Mouse (Mus musculus): ENCODE results near the gene Olfr672. TPM values are rescaled to one million over a fixed set of nuclear protein-coding genes. Genes with fewer than 3 reads are reported as not detected.
"Not testable (repeated sequence)": the region's sequence is repeated elsewhere in the genome, so short reads cannot be mapped to it uniquely, and the experiment has no call there.

Olfr672 gene
- polyA plus RNA-seq (2012; rRNA removed) (not detected in 2 replicates), polyA plus RNA-seq (2014; fragmentation: Nextera tagmentation; extraction: Ambion mirVana) (not detected in 2 replicates)

DNA sequence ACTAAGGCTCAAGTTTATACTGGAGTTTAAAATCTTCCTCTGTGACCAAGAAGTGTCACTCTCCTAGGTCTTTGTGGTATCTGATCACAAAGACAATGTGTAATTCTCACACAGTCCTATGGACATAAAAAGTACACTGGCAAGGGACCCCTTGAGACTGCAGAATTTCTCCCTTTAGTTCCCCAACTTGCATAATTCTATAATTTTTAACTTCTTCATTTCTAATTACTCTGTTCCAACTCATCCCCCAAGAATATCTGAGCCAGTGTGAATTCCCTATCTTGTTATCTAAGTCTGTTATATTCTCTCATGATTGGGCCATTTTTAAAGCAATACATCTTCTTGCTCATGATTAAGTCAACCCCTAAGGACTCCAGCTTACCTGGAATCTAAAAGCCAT is at the start of gene Olfr672:
Olfr672 (minus strand) TSS at position 101 of the 400 bp plus-strand sequence.
- H3K27ac ChIP-seq (replicated peaks; ENCODE audit: low read depth, low read length): no peak within 1 kb of the TSS
- H3K4me2 ChIP-seq (replicated peaks; ENCODE audit: low read depth, low read length, severe bottlenecking): no peak within 1 kb of the TSS
- H3K27me3 ChIP-seq (ENCODE audit: control insufficient read depth, insufficient read depth, low read length): no peaks in the 10 kb centered on the region
- DNase-seq (ENCODE audit: low spot score): no peak
- no peaks in the 10 kb centered on the region for H3K36me3 ChIP-seq (ENCODE audit: control insufficient read depth, insufficient read depth, low read length)
- no peak for TF ChIP-seq POLR2A (IDR thresholded peaks at IDR 0.05; ENCODE audit: borderline replicate concordance, extremely low read depth, insufficient read depth, insufficient read length)
- ATAC-seq (ENCODE audit: low FRiP score, low read depth): no peak
- H3K4me1 ChIP-seq (ENCODE audit: control insufficient read depth, insufficient read depth, low read length): no peaks in the 10 kb centered on the region
- H3K9me3 ChIP-seq (ENCODE audit: control insufficient read depth, low read length): no peaks in the 10 kb centered on the region
- no peak within 1 kb of the TSS for H3K4me3 ChIP-seq (replicated peaks; ENCODE audit: low read length)
- no peak within 1 kb of the TSS for H3K9ac ChIP-seq (ENCODE audit: low read depth, low read length, severe bottlenecking)

DNA sequence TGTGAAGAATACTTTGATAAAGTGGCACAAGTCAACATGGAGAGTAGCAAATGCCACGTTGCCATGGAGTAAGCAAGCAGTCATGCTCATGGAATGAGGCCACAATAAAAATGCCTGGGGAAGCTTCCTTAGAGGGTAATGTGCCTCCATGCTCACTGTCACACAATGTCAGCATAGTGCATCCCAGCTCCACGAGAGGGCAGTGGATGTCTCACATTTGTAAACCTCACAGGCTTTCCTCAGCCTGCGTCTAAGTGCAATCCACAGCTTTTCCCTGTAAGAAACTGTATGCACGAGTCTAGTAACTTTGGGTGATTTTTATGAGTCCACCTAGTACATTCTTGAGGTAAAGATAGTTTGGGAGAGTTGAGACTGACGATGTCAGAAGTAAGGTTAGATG is 32.0 kb upstream of the Olfr672 start:
- WGBS: 51% methylated on average over 5 of the region's 5 CpGs
- not testable (repeated sequence) for DNase-seq (ENCODE audit: low spot score)

DNA sequence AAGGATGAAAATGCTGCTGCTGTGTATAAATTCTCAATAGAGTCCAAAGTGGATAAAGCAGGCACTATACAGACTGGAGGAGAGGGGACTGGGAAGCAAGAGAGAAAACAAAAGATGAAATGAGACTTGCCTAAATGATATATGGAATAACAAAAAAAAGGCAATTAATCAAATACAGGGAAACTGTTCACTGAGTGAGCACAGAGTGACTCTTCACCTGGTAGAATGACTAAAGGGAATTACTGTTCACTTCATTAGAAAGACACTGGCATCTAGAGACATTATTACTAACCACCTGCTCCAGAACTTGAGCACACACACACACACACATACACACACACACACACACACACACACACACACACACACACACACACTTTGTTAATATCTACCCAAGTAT is 30.6 kb upstream of the Olfr672 start, which contains the start of gene Olfr676:
Olfr676 (plus strand) TSS at position 301 of the 400 bp plus-strand sequence.
- H3K9me3 ChIP-seq (ENCODE audit: control insufficient read depth, low read length): no peaks in the 10 kb centered on the region
- no peak for TF ChIP-seq POLR2A (IDR thresholded peaks at IDR 0.05; ENCODE audit: borderline replicate concordance, extremely low read depth, insufficient read depth, insufficient read length)
- H3K4me3 ChIP-seq (replicated peaks; ENCODE audit: low read length): no peak within 1 kb of the TSS
- ATAC-seq (ENCODE audit: low FRiP score, low read depth) (no peak), DNase-seq (ENCODE audit: low spot score) (no peak)
- no peaks in the 10 kb centered on the region for H3K36me3 ChIP-seq (ENCODE audit: control insufficient read depth, insufficient read depth, low read length)
- no peak within 1 kb of the TSS for H3K27ac ChIP-seq (replicated peaks; ENCODE audit: low read depth, low read length)
- no peak within 1 kb of the TSS for H3K9ac ChIP-seq (ENCODE audit: low read depth, low read length, severe bottlenecking)
- H3K4me2 ChIP-seq (replicated peaks; ENCODE audit: low read depth, low read length, severe bottlenecking): no peak within 1 kb of the TSS
- no peaks in the 10 kb centered on the region for H3K4me1 ChIP-seq (ENCODE audit: control insufficient read depth, insufficient read depth, low read length)
- H3K27me3 ChIP-seq (ENCODE audit: control insufficient read depth, insufficient read depth, low read length): no peaks in the 10 kb centered on the region

More for the DNA sequence above, 32.0 kb upstream of the Olfr672 start:
- not testable (repeated sequence) for H3K27ac ChIP-seq (replicated peaks; ENCODE audit: low read depth, low read length); H3K9me3 ChIP-seq (ENCODE audit: control insufficient read depth, low read length); H3K4me2 ChIP-seq (replicated peaks; ENCODE audit: low read depth, low read length, severe bottlenecking); H3K4me1 ChIP-seq (ENCODE audit: control insufficient read depth, insufficient read depth, low read length); ATAC-seq (ENCODE audit: low FRiP score, low read depth); H3K36me3 ChIP-seq (ENCODE audit: control insufficient read depth, insufficient read depth, low read length); H3K27me3 ChIP-seq (ENCODE audit: control insufficient read depth, insufficient read depth, low read length); H3K9ac ChIP-seq (ENCODE audit: low read depth, low read length, severe bottlenecking); H3K4me3 ChIP-seq (replicated peaks; ENCODE audit: low read length)

DNA sequence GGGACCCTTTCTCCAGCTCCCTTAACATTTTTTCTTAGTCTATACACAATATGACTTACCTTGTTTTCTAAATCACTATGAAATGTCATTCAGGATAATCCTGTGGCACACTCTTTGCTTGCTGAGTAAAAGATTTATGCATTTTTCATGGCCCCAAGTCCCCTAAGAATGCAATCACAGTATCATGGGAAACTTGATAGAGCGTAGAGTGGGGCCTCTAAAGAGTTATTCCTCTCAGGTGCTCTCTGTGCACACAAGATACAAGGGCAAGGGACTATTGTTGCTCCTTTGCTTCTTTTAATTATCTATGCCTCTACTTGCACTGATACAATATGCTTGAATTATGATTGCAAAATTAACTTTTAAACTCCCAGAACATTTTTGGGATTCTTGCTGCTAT is 26.5 kb upstream of the Olfr672 start, which contains the start of gene Olfr675:
Olfr675 (minus strand) TSS at position 101 of the 400 bp plus-strand sequence.
- Histone ChIP-seq H3K27ac (replicated peaks; ENCODE audit: low read depth, low read length) (no peak within 1 kb of the TSS), H3K27me3 (ENCODE audit: control insufficient read depth, insufficient read depth, low read length) (no peaks in the 10 kb centered on the region), H3K36me3 (ENCODE audit: control insufficient read depth, insufficient read depth, low read length) (no peaks in the 10 kb centered on the region), H3K9me3 (ENCODE audit: control insufficient read depth, low read length) (no peaks in the 10 kb centered on the region), H3K4me3 (replicated peaks; ENCODE audit: low read length) (no peak within 1 kb of the TSS), H3K4me1 (ENCODE audit: control insufficient read depth, insufficient read depth, low read length) (no peaks in the 10 kb centered on the region), H3K9ac (ENCODE audit: low read depth, low read length, severe bottlenecking) (no peak within 1 kb of the TSS), H3K4me2 (replicated peaks; ENCODE audit: low read depth, low read length, severe bottlenecking) (no peak within 1 kb of the TSS)
- no peak for TF ChIP-seq POLR2A (IDR thresholded peaks at IDR 0.05; ENCODE audit: borderline replicate concordance, extremely low read depth, insufficient read depth, insufficient read length)
- 68% methylated on average over 1 of the region's 1 CpGs for WGBS
- ATAC-seq (ENCODE audit: low FRiP score, low read depth) (no peak), DNase-seq (ENCODE audit: low spot score) (no peak)

DNA sequence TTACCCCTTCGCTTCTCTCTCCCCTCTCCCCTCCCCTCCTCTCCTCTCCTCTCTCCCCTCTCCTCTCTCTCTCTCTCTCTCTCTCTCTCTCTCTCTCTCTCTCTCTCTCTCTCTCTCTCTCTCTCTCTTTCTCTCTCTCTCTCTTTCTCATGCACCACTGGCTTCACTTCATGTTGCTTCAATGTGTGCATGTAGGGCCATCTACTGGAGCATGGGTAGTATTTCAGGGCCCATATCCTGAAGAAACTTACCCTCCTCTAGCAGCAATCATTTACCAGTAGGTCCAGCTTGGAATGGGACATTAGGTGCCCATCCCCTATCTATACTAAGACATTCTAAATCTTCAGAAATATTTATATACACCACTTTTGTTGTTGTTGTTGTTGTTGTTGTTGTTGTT is 20.7 kb upstream of the Olfr672 start:
- ATAC-seq (ENCODE audit: low FRiP score, low read depth): no peak
- Histone ChIP-seq H3K27me3 (ENCODE audit: control insufficient read depth, insufficient read depth, low read length) (no peaks in the 10 kb centered on the region), H3K4me2 (replicated peaks; ENCODE audit: low read depth, low read length, severe bottlenecking) (no peak overlapping the region), H3K9ac (ENCODE audit: low read depth, low read length, severe bottlenecking) (no peak overlapping the region), H3K4me1 (ENCODE audit: control insufficient read depth, insufficient read depth, low read length) (no peaks in the 10 kb centered on the region), H3K9me3 (ENCODE audit: control insufficient read depth, low read length) (no peaks in the 10 kb centered on the region), H3K4me3 (replicated peaks; ENCODE audit: low read length) (no peak overlapping the region), H3K36me3 (ENCODE audit: control insufficient read depth, insufficient read depth, low read length) (no peaks in the 10 kb centered on the region), H3K27ac (replicated peaks; ENCODE audit: low read depth, low read length) (no peak overlapping the region)
- DNase-seq (ENCODE audit: low spot score): no peak
- WGBS: 86% methylated on average over 1 of the region's 1 CpGs
- TF ChIP-seq POLR2A (IDR thresholded peaks at IDR 0.05; ENCODE audit: borderline replicate concordance, extremely low read depth, insufficient read depth, insufficient read length): no peak

DNA sequence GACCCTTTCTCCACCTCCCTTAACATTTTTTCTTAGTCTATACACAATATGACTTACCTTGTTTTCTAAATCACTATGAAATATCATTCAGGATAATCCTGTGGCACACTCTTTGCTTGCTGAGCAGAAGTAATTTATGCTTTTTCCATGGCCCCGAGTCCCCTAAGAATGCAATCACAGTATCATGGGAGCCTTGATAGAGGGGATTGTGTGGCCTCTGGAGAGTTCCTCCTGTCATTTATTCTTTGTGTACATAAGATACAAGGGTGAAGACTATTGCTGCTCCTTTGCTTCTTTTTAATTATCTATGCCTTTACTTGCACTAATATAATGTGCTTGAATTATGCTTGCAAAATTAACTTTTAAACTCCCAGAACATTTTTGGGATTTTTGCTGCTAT is 22.8 kb downstream of the Olfr672 start, which contains the start of gene Olfr671:
Olfr671 (minus strand) TSS at position 101 of the 400 bp plus-strand sequence.
- no peaks in the 10 kb centered on the region for H3K27me3 ChIP-seq (ENCODE audit: control insufficient read depth, insufficient read depth, low read length)
- no peak within 1 kb of the TSS for H3K9ac ChIP-seq (ENCODE audit: low read depth, low read length, severe bottlenecking)
- no peaks in the 10 kb centered on the region for H3K4me1 ChIP-seq (ENCODE audit: control insufficient read depth, insufficient read depth, low read length)
- 76% methylated on average over 1 of the region's 1 CpGs for WGBS
- TF ChIP-seq POLR2A (IDR thresholded peaks at IDR 0.05; ENCODE audit: borderline replicate concordance, extremely low read depth, insufficient read depth, insufficient read length): no peak
- H3K4me3 ChIP-seq (replicated peaks; ENCODE audit: low read length): no peak within 1 kb of the TSS
- no peak within 1 kb of the TSS for H3K4me2 ChIP-seq (replicated peaks; ENCODE audit: low read depth, low read length, severe bottlenecking)
- DNase-seq (ENCODE audit: low spot score) (no peak), ATAC-seq (ENCODE audit: low FRiP score, low read depth) (no peak)
- no peaks in the 10 kb centered on the region for H3K9me3 ChIP-seq (ENCODE audit: control insufficient read depth, low read length)
- no peak within 1 kb of the TSS for H3K27ac ChIP-seq (replicated peaks; ENCODE audit: low read depth, low read length)
- no peaks in the 10 kb centered on the region for H3K36me3 ChIP-seq (ENCODE audit: control insufficient read depth, insufficient read depth, low read length)

DNA sequence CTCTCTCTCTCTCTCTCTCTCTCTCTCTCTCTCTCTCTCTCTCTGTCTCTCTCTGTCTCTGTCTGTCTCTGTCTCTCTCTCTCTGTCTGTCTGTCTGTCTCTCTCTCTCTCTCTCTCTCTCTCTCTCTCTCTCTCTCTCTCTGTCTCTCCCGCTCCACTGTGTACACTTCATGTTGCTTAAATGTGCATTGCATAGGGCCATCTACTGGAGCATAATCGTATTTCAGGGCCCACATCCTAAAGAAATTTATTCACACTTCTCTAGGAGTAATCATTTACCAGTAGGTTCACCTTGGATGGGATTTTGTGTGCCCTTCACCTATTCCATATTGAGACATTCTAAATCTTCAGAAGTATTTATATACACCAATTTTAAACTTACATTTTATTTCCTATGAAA is 29.3 kb downstream of the Olfr672 start:
- not testable (repeated sequence) for H3K9me3 ChIP-seq (ENCODE audit: control insufficient read depth, low read length); H3K4me1 ChIP-seq (ENCODE audit: control insufficient read depth, insufficient read depth, low read length); H3K4me3 ChIP-seq (replicated peaks; ENCODE audit: low read length); H3K9ac ChIP-seq (ENCODE audit: low read depth, low read length, severe bottlenecking); H3K27me3 ChIP-seq (ENCODE audit: control insufficient read depth, insufficient read depth, low read length); H3K27ac ChIP-seq (replicated peaks; ENCODE audit: low read depth, low read length); ATAC-seq (ENCODE audit: low FRiP score, low read depth); H3K4me2 ChIP-seq (replicated peaks; ENCODE audit: low read depth, low read length, severe bottlenecking); DNase-seq (ENCODE audit: low spot score); H3K36me3 ChIP-seq (ENCODE audit: control insufficient read depth, insufficient read depth, low read length)
- WGBS: 64% methylated on average over 2 of the region's 2 CpGs

Data from limb, embryonic 14.5 days (tissue).